Mouse (Mus musculus): ENCODE results near the gene Tmem94.

Tmem94 gene

DNA sequence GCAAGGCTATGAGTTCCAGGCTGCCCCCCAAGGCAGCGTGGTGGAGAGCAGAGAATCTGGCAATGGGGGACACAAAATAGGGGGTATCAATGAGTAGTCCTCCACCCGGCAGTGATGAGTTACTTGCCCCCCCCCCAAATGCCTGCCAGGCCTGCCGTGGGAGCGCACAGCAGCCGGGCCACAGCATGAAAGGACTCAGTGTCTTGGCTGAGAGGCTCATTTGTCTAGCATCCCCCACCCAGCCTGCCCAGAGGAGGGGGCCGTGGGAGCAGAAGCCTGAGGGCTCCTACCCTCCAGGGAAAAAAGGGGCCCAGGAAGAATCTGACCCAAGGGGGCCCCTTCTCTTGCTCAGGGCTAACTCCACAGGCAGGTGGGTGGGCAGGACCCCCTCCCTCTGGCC, 42.1 kb downstream of the Tmem94 start:
- CTCF ChIA-PET: interaction anchor here (0.6 kb wide), 1 partner anchor 453 kb away, joined by 4 read pairs; no protein-coding TSS in a partner anchor

DNA sequence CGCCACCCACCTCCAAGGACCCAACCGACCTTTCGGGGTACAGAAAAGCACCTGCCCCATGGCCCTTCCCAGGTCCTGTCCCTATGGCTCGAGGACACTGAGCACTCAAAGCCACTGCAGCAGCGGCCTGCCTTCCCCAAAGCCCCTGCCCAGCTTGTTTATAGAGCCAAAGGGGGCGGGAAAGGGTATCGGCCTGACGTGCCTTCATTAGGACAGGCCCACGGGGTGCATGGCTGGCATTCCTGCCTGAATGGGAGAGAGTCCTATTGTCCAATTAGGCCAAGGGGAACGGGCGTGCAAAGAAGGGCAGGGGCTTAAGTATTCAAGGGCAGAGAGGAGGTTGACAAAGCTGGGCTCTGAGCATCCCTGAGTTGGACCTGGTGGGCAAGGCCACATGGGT, 42.7 kb downstream of the Tmem94 start:
- CTCF ChIA-PET: no interaction called here

DNA sequence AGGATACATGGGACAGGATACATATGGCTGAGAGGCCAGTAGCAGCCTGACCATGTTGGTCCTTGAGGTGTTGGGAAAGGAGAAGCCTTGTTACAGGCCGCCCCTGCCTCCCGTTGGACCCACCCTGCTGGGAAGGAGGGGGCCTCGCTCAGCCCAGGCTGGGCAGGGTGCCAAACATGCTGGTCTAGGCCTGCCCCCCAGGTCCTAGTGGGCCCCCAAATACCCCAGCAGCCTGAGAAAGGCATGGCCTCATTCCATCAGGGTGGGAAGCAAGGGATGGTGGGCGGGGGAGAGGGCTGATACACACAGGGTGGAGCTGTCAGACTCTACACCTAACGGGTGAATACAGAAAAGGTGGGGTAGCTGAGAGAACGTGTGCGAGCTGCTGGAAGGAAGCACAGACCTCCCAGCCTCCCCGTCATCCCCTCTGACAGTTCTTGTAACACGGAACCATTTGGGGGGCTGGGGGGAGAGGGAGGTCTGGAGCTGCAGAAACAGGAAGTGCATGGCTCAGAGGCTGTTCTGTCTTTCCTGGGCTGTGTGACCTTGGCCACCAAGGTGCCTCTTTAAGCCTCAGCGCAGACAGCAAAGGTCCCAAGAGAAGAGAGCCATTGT, 43.6 kb downstream of the Tmem94 start:
- CTCF ChIA-PET: no interaction called here

DNA sequence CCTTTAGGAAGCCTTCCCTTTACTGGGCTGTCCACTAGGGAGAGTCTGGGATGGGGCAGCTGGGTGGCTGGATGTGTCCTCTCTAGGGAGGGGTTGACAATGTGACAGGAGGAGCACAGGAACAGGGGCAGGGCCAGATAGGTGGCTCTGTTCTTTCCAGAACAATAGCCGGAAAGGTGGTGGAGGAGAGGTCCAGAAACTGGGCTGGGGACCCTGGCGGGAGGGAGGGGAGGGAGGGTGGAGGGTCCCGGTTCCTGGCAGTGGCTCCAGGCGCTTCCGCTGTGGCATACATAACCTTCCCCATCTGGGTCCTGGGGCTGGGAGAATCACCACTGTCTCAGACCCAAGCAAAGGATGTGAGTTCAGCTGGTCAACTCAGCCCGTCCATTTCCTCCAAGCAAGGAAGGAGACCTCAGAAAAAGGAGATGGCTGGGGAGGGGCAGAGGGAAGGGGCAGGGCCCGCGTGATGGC, 44.1 kb downstream of the Tmem94 start:
- CTCF ChIA-PET: no interaction called here

DNA sequence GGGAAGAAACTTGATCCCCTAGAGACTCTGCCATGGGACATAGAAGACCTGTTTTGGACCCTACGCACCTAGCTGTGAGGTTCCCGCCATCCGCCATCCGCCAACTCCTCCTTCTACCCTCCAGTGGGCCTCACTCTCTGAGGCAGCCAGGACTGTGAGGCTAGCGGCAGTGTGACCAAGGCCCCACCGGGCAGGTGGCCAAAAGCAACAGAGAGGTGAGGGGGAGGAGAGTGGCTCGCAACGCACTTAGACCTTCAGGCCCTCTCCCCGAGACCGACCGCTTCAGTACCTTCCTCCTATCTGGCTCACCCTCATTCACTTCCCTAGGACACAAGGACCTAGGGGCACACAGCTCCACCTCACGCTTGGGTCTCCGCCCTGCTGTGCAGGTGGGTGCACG, 45.1 kb downstream of the Tmem94 start:
- CTCF ChIA-PET: no interaction called here

DNA sequence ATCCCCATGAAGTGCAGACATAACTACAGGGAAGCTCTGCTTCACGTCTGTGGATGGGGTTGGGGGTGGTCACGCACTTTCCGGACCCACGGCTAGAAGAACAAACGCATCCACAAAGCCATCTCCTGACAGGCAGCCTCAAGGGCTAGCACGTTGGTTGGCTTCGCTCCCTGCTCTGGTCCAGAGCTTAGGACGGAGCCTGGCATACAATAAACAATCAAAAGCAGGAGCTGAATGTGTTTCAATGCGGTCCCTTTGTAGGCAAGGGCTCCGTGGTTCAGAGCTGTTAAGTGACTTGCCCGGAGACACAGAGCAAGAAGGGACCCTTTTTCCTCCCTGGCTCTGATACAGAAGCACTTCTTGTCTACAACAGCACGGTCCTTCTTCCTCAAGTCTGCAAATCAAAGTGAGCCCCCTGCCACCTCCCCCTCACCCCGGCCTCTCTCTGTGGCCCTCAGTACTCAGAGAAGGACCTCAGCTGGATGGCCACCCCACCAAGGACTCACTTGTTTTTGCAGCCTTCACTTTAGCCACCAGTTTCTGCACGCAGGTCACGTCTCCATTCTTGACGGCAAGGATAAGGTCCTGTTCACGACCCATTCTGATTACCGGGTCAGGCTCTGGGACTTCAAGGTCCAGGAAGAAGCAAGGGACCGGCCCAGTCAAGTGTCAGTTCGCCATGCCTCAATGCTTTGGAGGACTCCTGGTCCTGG, 46.3 kb downstream of the Tmem94 start:
- CTCF ChIA-PET: no interaction called here

DNA sequence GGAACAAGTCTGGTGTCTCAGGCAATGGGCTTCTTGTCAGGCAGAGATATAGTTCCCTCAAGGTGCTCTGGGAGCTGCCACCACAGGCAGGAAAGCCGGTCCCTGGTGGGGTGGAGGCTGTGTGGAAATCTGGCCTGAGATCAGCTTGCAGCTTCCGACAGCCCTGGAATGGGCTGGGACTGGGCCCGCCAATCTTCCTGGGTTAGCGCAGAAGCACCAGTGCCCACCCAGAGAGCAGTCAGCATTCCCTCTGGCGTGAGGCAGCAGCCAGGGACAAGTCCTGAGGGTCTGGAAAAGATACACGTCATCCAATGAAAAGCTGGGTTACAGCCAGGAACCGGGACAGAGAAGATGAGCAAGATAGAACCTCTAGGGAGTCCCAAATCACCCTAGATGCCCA, 46.9 kb downstream of the Tmem94 start:
- CTCF ChIA-PET: no interaction called here

DNA sequence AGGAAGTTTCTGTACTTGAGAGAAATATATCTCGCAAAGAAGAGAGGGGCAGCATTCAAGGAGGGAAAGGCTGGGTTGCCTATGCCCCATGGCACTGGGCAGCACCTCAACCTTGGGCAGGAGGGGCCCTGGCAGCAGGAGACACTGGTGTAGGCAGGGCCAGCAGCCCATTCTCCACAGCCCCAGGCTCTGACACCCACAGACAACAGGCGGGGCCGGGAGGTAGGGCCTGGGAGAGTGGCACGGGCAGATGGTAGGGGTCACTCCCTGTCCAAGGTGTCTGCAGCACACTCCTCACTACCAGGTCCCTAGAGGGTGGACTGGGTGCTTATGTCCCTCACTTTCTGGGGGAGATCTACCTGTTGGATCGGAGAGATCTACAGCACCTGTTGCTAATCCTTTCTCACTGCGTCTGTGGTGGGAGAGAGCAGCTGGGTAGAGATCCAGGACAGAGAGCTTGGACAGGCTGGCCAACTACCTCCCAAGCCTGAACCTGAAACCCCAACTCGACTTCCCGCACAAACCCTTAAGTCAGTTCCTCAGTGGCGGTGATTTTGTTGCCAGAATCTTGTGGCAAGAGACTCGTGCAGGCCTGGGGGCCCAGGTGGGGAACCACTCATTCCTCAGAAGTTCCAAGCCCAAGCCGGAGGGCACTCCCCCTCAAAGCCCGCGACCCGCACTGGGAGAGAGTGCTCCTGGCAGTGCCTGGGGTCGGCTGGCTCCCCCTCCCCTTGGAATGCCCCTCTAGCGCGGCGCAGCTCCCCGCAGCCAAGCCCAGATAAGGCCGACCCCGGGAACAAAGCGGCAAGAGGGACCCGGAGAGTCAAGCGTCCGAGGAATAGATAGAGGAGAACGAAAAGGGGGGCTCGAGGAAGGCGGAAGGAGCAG, 47.5 kb downstream of the Tmem94 start:
- CTCF ChIA-PET: interaction anchor here (0.5 to 0.7 kb wide), 2 partner anchors 89 to 1073 kb away, joined by 3 to 4 read pairs; no protein-coding TSS in a partner anchor

DNA sequence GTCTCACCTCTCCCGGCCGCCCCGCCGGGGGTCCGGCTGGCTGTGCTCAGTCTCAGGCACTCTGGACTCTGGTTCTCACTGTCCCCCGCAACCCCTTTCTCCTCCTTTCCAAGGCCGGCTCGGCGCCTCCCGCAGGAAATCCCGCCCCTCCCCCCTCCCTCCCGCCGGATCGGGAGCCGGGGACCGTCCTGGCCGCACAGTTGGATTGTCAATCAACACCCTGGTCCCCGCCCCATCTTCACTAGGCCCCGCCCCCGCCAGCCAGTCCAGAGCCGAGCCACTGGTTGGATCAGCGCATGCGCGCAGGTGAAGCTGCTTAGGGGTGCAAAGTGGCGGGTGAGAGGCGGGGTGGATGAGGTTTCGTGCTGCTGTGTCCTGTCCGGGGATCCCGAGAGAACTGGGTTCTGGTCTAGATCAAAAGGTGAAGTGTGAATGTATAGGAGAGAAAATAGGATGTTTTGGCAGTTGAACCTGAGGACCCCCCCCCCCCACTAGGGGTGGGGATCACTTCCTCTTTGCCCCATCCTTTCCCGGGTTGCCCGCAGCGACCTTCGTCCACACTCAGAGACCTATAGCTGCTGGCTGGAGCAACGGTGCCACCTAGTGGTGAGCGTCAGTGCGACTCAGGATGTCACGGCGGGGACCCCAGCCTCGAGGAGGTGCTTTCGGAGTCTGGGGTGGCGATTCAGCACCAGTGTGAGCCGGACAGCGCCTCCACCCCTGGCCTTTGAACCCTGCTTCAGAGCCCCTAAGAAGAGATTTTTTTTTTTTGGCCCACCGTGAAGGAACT, 48.5 kb downstream of the Tmem94 start, which contains the start of gene Caskin2:
Gene Caskin2 (minus strand): TSS at position 133 of the 790 bp plus-strand sequence.
- CTCF ChIA-PET: interaction anchor here (0.5 to 1.3 kb wide), 5 partner anchors 9 to 1072 kb away, joined by 3 to 10 read pairs (median 3); partner anchors contain the start of gene Tmem94

DNA sequence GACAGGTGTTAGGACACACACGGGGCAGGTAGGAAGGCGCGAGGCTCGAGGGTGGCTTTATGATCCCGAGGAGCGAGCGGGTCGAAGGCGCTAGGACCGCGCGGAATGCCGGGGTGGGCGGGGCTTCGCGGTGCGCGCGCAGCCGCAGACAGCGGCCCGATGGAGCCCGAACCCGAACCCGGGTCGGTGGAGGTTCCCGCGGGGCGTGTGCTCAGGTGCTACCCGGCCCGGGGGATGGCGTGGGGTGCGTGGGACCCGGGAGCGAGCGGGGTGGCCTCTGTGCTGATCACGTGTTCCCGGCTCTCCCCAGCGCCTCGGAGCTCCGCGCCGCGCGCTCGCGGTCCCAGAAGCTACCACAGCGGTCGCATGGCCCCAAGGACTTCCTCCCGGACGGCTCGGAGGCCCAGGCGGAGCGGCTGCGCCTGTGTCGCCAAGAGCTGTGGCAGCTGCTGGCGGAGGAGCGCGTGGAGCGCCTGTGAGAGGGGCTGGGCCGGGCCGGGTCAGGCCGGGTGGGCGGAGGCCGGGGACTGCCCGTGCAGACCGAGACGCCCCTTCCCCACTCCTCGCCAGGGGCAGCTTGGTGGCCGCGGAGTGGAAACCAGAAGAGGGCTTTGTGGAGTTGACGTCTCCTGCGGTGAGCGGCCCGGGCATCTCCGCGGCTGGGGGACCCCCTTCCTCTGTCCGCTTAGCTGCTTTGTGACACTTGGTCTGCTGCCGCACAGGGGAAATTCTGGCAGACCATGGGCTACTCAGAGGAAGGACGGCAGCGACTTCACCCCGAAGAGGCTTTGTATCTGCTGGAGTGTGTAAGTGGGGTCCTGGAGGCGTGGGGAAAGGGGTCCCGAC, 49.6 kb downstream of the Tmem94 start, which contains the start of gene Tsen54:
Gene Tsen54 (plus strand): TSS at position 120 of the 846 bp plus-strand sequence.
- CTCF ChIA-PET: interaction anchor here (0.5 to 1.3 kb wide), 3 partner anchors 41 to 94 kb away, joined by 3 read pairs; partner anchors contain the start of gene Tmem94

DNA sequence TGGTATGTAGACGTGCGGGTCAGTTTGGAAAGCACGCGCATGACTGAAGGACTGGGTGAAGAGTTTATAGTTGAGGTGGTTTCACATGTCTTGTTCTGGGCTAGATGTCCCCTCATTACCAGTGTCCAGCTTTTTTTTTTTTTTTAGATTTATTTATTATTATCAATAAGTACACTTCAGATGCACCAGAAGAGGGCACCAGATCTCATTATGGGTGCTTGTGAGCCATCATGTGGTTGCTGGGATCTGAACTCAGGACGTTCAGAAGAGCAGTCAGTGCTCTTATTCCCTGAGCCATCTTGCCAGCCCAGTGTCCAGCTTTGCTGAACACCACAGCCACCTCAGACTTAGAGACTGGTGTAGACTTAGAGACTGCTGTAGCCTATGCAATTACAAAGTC, 52.1 kb downstream of the Tmem94 start:
- CTCF ChIA-PET: interaction anchor here (0.7 kb wide), 1 partner anchor 1237 kb away, joined by 4 read pairs; no protein-coding TSS in a partner anchor

DNA sequence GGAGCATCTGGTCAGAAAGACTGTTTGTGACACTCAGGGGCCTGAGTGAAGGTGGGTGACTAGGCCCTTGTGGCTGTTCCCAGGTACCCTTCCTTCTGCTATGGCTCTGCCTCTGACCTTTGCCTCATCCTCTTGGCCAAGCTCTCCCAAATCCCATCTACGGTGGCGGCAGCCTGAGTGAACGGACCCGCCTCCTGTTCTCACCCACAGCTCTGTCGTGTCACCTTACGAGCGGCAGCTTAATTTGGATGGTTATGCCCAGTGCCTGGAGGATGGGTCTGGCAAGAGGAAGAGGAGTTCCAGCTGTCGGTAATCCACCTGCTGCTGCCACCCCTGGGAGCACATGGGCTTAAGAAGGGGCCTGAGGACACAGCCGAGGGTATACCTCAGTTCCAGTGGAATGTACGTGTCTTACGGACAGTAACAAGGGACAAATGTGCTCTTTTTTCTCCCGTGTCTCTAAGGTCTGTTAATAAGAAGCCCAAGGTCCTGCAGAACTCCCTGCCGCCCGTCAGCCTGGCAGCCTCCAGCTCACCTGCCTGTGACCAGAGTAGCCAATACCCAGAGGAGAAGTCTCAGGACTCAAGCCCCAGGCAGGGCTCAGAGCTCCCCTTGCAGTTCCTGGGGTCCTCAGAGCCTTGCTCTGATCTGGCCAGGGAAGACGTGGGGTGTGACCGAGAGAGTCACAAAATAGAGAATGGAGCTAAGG, 54.8 kb downstream of the Tmem94 start:
- CTCF ChIA-PET: interaction anchor here (0.5 to 1.0 kb wide), 2 partner anchors 8 to 115 kb away, joined by 3 read pairs; no protein-coding TSS in a partner anchor

DNA sequence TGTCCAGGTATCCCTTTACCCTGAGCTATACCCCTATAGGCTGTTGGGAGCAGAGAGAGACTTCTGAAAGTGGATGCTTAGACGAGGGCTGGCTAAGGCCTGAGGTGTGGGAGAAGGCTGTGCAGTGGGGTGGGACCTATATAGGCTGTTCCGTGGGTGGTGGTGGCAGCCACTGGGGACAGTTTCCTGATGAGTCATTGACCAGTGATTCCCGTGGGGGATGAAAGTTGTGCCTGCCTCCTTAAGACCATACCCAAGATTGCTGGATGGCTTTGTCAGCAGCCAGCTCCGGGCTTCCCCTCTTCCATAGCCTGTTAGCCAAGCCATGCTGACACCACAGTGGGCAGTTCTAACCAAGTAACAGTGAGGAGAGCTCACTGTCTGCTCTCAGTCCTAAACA, 55.8 kb downstream of the Tmem94 start:
- CTCF ChIA-PET: interaction anchor here (0.5 kb wide), 1 partner anchor 114 kb away, joined by 3 read pairs; no protein-coding TSS in a partner anchor

DNA sequence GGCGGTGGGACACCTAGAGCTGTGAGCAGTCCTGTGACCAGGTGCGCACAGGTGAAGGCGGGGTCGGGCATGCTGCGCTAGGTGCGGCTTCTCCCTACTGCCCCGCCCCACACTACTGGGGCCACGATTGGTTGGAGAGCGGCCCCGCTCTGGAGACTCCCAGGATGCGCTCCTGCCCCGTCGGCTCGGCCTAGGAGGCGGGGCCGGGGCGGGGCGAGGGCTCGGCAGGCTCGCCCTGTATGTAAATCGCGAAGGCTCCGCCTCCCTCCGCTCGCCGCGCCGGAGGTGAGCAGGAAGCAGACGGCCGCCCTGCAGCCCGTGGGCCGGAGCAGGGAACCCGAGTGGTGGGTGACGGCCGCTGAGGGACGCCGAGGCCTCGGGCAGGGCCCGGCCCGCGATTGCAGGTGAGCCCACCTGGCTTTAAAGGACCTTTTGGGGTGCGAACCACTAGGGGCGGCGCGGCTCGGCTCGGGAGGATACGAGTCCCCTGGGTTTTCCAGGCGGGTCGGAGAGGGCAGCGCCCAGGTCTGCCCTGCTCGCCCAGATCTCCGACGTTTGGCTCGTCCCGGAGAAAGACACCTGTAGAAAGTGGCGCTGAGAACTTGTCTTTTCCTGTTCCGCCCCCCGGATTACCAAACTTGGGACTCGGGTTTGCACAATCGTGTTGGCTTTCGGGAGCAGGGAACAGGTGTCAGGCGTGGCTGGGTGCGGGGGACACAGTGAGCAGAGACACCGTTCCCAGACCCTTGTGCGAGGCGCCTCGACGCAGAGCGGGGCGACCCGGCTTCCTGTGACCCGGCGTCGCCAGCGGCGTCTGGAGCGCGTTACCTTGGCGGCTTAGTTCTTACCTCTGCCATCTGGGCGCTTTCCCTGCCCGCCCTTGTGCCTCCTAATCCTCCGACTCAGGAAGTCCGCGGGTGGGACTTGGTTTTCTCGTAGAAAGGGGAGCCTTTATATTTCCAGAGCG, 58.8 kb downstream of the Tmem94 start, which contains the start of gene Llgl2:
Gene Llgl2 (plus strand): TSS at position 276 of the 967 bp plus-strand sequence.
- CTCF ChIA-PET: interaction anchor here (0.7 kb wide), 1 partner anchor 660 kb away, joined by 3 read pairs; no protein-coding TSS in a partner anchor

DNA sequence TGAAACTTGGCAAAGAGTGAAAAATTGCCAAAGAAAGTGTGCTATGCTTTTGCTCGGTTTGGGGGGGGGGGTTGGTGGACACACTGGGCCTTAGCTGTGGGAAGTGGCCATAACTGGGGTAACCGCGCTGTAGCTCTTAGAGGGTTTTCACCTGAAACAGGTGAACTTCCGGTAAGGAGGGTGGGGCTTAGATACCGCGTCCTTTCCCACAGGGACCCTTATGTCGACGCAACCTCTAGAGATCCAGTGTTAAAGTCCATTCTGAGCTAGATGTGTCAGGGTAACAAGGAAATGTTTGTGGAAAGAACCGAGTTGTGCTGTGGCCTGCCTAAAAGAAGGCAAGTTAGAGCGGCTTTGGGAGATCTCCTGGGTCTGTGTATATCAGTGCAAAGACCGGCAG, 59.6 kb downstream of the Tmem94 start:
- CTCF ChIA-PET: interaction anchor here (0.7 kb wide), 1 partner anchor 659 kb away, joined by 3 read pairs; no protein-coding TSS in a partner anchor

DNA sequence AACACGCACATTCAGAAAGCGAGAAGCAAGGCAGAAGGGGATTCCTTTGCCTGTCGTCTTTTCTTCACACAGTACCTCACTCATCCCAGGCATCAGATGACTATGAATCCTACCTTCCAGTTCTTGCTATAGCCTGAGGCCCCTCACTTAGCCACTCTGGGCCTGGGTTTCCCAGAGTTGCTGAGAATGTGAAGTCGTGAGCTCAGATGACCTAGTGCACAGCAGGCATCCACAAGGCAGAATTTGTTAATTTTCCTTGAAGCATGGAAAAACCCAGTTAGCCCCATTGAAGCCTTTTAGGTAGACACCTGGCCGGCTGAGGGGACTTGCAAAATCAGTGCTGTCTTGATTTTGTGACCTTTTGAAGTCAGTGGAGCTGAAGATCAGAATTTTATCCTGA, 61.3 kb downstream of the Tmem94 start:
- CTCF ChIA-PET: no interaction called here

DNA sequence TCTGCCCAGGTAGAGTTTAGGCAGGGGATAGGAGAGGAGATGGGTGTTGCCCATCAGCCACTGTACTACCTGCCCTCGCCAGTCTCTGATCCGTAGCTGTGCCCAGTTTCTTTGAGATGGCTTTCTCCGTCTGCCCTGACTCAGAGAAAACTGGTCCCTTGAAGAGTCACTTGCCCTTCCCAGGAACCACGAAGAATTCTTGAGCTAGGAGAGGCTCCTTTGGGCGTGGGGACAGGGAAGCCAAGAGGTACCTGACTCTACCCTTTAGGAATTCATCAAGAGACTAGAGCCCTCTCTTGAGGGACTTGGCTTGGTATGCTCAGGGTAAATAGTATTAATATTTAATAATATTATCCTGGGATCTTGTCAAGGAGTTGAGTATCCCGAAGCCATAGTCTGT, 62.4 kb downstream of the Tmem94 start:
- CTCF ChIA-PET: interaction anchor here (1.1 kb wide), 1 partner anchor 8 kb away, joined by 3 read pairs; no protein-coding TSS in a partner anchor

DNA sequence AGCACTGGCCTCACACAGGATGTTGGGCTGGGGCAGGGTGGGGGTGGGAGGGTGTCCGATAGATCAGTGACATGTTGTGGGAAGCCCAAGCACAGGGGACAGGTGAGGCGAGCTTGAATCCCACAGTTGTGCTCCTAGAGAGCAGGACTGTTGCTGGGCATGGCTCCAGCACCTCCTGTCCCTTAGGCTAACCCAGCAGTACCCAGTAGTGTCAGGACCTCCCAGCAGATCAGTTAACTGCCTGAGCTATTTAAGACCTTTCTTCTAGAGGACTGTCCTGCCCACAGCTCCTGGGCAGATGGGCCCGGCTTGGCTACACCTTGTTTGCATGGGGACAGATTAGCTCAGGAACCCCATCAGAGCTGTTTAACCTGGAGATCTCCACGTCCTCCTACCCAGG, 63.8 kb downstream of the Tmem94 start:
- CTCF ChIA-PET: interaction anchor here (0.7 kb wide), 1 partner anchor 75 kb away, joined by 7 read pairs; no protein-coding TSS in a partner anchor

Measured in spleen, embryonic (tissue).